Comparison of ENCODE assay signal across 21 mouse cellular contexts in genomic region chr7:70575614-70576013, GRCm38 (mm10).
A peak's percentile ranks its signal among the peaks of the same experiment; 100 is the strongest.
DNase-seq lines count a peak whose midpoint lies in the region; ATAC-seq and TF ChIP-seq lines count a peak whose summit lies in the region.
"Had no signal": no experiment of that assay in that cellular context is flagged by ENCODE, and none has a peak within 500 bp of the region (broad histone marks: within the 10 kb centered on the region; RNA-seq: fewer than 3 reads in every experiment).

No protein-coding gene starts in this region.

- no peaks in the 10 kb centered on the region for H3K36me3 ChIP-seq in lung, postnatal 0 days (ENCODE audit: insufficient read depth, low read length)
- no peaks in the 10 kb centered on the region for H3K36me3 ChIP-seq in intestine, embryonic 16.5 days (ENCODE audit: control insufficient read depth, insufficient read depth, low read length)
- H3K36me3 ChIP-seq: embryonic facial prominence, embryonic 15.5 days; forebrain, embryonic 10.5 days; heart, embryonic 12.5 days; hindbrain, embryonic 10.5 days had no signal

- ATAC-seq in lung, postnatal 0 days = peak; percentile 90
- no peak for ATAC-seq in intestine, embryonic 16.5 days
- ATAC-seq: activated CD4-positive, CD25-positive, alpha-beta regulatory T cell, adult 4 months; forebrain, embryonic 14.5 days had no signal

- WGBS in lung, postnatal 0 days = 43% methylated on average over 2 of the region's 2 CpGs
- WGBS in intestine, embryonic 16.5 days = 60% methylated on average over 2 of the region's 2 CpGs

- no peaks in the 10 kb centered on the region for H3K27me3 ChIP-seq in lung, postnatal 0 days (replicated peaks; ENCODE audit: insufficient read depth, low read length)
- H3K27me3 ChIP-seq in intestine, embryonic 16.5 days (replicated peaks; ENCODE audit: control insufficient read depth, insufficient read depth, low read length) = no peaks in the 10 kb centered on the region
- H3K27me3 ChIP-seq: CH12.LX; embryonic facial prominence, embryonic 15.5 days; heart, embryonic 12.5 days; Patski had no signal

- H3K4me2 ChIP-seq in lung, postnatal 0 days (replicated peaks; ENCODE audit: low read depth, low read length) = no peak overlapping the region
- H3K4me2 ChIP-seq in intestine, embryonic 16.5 days (ENCODE audit: low read depth, low read length) = no peak overlapping the region
- H3K4me2 ChIP-seq: embryonic facial prominence, embryonic 15.5 days; heart, embryonic 12.5 days had no signal

- H3K9me3 ChIP-seq in lung, postnatal 0 days (ENCODE audit: low read length) = no peaks in the 10 kb centered on the region
- no peaks in the 10 kb centered on the region for H3K9me3 ChIP-seq in intestine, embryonic 16.5 days (ENCODE audit: control insufficient read depth, low read length)
- H3K9me3 ChIP-seq: embryonic facial prominence, embryonic 15.5 days; forebrain, embryonic 10.5 days; heart, embryonic 12.5 days; hindbrain, embryonic 10.5 days had no signal

- H3K27ac ChIP-seq in lung, postnatal 0 days (ENCODE audit: low read length) = peak overlapping the region; percentile 4
- no peak overlapping the region for H3K27ac ChIP-seq in intestine, embryonic 16.5 days (ENCODE audit: low read length)
- H3K27ac ChIP-seq: embryonic facial prominence, embryonic 15.5 days; forebrain, embryonic 10.5 days; gastrocnemius, adult 2 months; hindbrain, embryonic 10.5 days had no signal

- peak; percentile 66 to 71 for DNase-seq in lung, adult 18-20 months
- no peak for DNase-seq in lung, postnatal 14 days
- peak; percentile 76 for DNase-seq in lung, postnatal 0 days (ENCODE audit: low spot score)
- DNase-seq in lung, postnatal 4 days = peak; percentile 10 to 50
- no peak for DNase-seq in adrenal gland, adult (ENCODE audit: inconsistent age in 2 of 2, low spot score in 1 of 2)
- DNase-seq: adrenal gland, postnatal 25 days; cerebellum, adult 18-20 months; cerebellum, adult 9-11 months; cerebellum, postnatal 36 days; gastrocnemius, adult 2 months; gastrocnemius, postnatal 25 days had no signal

- TF ChIP-seq EP300 in lung, postnatal 0 days (IDR thresholded peaks at IDR 0.05) = peak; percentile 82

- H3K4me3 ChIP-seq in lung, postnatal 0 days (ENCODE audit: low read depth, low read length) = no peak overlapping the region
- no peak overlapping the region for H3K4me3 ChIP-seq in intestine, embryonic 16.5 days (ENCODE audit: low read length)
- H3K4me3 ChIP-seq: embryonic facial prominence, embryonic 15.5 days; erythroblast, embryonic 14.5 days; forebrain, embryonic 10.5 days; gastrocnemius, adult 2 months; heart, embryonic 12.5 days; hindbrain, embryonic 10.5 days had no signal

- H3K9ac ChIP-seq in lung, postnatal 0 days (replicated peaks; ENCODE audit: low read depth) = no peak overlapping the region
- no peak overlapping the region for H3K9ac ChIP-seq in intestine, embryonic 16.5 days (ENCODE audit: low read depth, low read length)
- H3K9ac ChIP-seq: embryonic facial prominence, embryonic 15.5 days; heart, embryonic 12.5 days had no signal

- TF ChIP-seq CTCF in lung, postnatal 0 days (IDR thresholded peaks at IDR 0.05) = no peak

- H3K4me1 ChIP-seq in lung, postnatal 0 days (ENCODE audit: insufficient read depth, low read depth, low read length) = peaks cover 3% of the 10 kb centered on the region; the same call in 1 of the 2 replicates
- H3K4me1 ChIP-seq in intestine, embryonic 16.5 days (ENCODE audit: control insufficient read depth, insufficient read depth, low read length) = no peaks in the 10 kb centered on the region

Comparison
In these comparisons a context has a peak if more than half of its experiments do, and no peak if none do; other contexts are left out.
1. DNase-seq: peak in lung, adult 18-20 months (2 of 2), lung, postnatal 0 days (single experiment) and lung, postnatal 4 days (2 of 2); none in lung, postnatal 14 days (single experiment) and adrenal gland, adult (0 of 2).